Mouse (Mus musculus) frontal cortex, adult 2 months (tissue): ENCODE measurements at regions not wholly inside any gene's neighbourhood (a gene's known extent, or its start where the extent isn't known, plus 50 kb on each side); places are given as distances from the start of the nearest gene placed in this dataset.
A peak's percentile ranks its signal among the peaks of the same experiment; 100 is the strongest.

ENCODE experiments used
- DNase-seq, 2 experiments: peaks; one replicate each; pipeline ENCODE4 v3.0.0; 2022; ENCODE audit warnings: low spot score in 1 of 2; ENCODE audit errors: extremely low spot score in 1 of 2

GRCm38 (mm10) chr11:65366677-65367370, 97.0 kb upstream of the Myocd start:
- DNase-seq: no peak

DNA sequence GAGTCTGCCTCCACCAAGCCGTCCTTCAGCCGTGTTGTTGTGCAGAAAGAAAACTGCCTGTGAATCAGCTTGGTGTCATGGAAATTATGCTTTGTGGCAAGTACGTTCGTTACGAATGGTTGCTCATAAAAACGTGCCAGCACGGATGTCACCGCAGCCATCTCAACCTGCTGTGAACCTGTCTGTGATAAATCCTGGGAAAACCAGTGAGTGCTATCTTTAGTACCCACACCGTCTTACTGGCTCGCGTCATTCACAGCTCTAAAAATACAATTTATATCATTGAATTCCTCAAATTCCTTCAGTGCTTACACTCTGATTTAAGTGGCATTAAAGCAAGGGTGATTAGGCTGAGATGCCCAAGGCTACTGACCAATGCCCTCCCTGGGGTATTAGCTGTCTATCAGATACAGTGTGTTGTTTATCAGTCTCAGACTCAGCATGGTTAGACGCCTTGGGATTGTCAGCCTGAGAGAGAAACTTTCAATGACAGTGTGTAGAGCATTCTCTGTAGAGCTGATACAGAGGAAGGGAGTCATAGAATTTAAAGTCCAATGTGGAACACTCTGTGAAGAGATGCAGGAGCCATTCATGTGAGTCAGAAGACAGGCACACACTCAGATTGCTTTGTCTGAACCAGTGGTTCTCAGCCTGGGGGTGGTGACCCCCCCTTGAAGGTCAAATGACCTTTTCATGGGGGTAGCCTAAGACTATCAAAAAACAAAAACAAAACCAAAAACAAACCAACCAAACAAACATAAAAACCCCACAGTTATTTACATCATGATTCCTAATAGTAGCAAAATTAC, 96.2 kb upstream of the Myocd start:
- DNase-seq: peak in 1 of 2 experiments; percentile 42

GRCm38 (mm10) chr11:65364910-65365309, 95.1 kb upstream of the Myocd start:
- no peak for DNase-seq

GRCm38 (mm10) chr11:65363846-65364245, 94.1 kb upstream of the Myocd start:
- peak in 1 of 2 experiments; percentile 29 for DNase-seq

GRCm38 (mm10) chr11:65360729-65361128, 90.9 kb upstream of the Myocd start:
- DNase-seq: no peak

DNA sequence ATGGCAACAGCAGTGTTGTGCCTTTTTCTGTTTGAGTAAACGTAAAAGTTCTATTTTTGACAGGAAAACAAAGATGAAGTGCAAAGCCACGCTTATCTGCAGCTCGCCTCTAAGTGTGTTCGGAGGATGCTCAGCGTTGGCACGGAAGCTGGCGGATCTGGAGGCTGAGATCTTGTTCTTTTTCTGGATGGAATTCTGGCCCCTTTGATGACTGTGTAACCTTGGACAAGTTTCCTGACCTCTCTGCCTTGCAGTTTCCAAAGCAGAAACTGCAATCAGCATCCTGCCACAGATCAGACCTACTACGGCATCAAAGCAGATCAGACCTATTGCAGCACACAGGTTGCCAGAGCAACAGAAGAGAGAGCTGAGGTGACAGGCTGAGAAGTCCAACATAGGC, 89.1 kb upstream of the Myocd start:
- DNase-seq: peak in 1 of 2 experiments; percentile 34

DNA sequence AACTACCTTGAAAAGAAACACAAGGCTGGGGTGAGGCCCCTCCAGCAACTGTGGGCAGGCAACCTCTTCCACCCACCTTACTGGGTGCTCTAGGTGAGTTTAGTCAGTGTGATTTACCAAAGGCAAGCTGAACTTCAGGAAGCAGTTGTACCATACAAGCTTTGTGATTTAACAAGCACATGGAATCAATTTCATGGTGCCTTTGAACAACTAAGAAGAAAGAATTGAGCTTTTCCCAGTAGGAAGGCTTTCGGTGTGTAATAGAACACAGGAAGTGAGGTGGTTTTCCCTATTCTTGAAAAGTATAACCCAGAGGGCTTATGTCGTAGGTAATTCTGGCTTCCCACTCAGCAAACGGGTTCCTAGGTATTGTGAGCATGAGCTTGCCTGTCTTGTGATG, 82.7 kb upstream of the Myocd start:
- no peak for DNase-seq

GRCm38 (mm10) chr11:65349013-65349412, 79.2 kb upstream of the Myocd start:
- no peak for DNase-seq

DNA sequence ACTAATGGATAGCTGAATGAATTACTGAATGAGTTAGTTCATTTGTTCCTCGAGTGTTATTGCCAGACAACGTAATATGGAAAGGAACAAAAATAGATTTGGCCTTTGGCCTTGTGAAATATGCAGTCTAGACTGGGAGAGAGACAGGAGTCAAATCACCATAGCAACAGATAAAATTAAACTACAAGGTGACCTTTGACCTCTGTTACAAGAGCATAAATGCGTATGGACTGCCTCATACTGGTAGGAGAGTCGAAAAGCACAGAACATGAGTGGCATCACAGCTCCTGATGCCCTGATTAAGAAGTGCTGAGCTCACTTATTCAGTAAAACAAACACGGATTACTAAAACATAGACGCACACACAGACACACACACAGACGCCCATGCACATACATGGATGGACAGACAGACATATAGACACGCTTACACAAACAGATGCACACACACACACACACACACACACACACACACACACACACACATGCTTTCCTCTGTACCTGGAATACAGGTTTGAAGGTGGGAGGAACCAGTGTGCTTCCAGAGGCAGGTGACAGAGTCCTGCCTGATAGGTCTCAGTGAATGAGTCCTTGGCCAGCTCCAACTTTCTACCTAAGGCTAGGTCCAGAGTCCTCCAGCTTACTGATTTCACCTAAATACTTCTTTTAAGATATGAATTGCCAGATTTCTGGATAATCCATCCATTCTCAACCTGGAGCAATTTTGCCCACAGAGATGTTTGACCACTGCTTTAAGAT, 72.1 kb upstream of the Myocd start:
- no peak for DNase-seq

DNA sequence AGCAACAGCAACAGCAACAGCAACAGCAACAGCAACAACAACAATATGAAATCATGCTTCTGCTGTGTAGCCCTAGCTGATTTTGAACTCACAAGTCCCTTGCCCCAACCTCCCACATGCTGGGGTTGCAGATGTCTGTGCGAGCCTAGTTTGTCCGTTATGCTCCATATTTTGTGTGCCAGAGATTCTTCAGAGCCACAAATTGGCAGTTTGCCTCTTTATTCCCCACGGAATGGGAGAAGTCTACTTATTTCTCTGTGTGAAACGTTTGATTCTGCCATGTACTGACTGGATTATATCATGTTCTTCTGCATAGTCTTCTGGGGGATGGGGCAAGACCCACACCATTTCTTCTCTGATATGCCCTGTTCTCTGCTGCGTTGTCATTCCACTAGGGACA, 64.5 kb upstream of the Myocd start:
- peak in 1 of 2 experiments; percentile 5 for DNase-seq

DNA sequence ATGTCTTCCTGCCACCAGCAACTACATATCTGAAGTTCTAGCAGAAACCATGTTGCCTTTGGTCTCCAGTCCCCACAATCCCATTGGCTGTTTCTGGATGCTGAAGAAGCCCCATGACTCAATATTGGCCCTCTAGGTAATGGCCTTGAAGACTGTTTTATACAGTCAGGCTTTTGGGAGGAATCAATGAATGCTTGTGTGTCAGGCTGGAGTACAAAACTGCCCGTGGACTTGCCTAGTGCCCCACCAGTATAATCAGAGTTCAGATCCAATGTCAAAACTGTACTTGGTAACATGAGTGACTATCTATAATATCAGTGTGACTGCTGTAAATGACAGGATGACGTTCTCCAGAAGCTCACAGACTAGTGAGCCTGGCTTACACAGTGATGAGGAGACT, 63.3 kb upstream of the Myocd start:
- no peak for DNase-seq

GRCm38 (mm10) chr11:65322877-65323440, 53.2 kb upstream of the Myocd start:
- no peak for DNase-seq
